Mouse (Mus musculus) testis, adult 2 months (tissue): ENCODE results near the gene Sash3. TPM values are rescaled to one million over a fixed set of nuclear protein-coding genes. Genes with fewer than 3 reads are reported as not detected.

ENCODE experiments used
- H3K27ac ChIP-seq: fragments of 200-500 bp; 2 replicates; pipeline ENCODE4 v1.5.1; 2012; ENCODE audit warnings: low read depth, low read length; ENCODE audit not compliant: control insufficient read depth, insufficient read depth
- H3K27me3 ChIP-seq: fragments of 200-500 bp; 2 replicates; pipeline ENCODE4 v1.6.1; 2012; ENCODE audit warnings: mild to moderate bottlenecking, low read length, moderate library complexity; ENCODE audit not compliant: control insufficient read depth, insufficient read depth
- H3K36me3 ChIP-seq: fragments of 200-500 bp; 2 replicates; pipeline ENCODE4 v1.6.1; 2012; ENCODE audit warnings: mild to moderate bottlenecking, low read length; ENCODE audit not compliant: control insufficient read depth, insufficient read depth
- H3K4me1 ChIP-seq: fragments of 200-500 bp; 2 replicates; pipeline ENCODE4 v1.6.1; 2012; ENCODE audit warnings: low read length; ENCODE audit not compliant: control insufficient read depth, insufficient read depth
- H3K4me3 ChIP-seq: fragments of 200-500 bp; 2 replicates; pipeline ENCODE4 v1.5.1; 2012; ENCODE audit warnings: low read depth, mild to moderate bottlenecking, low read length, moderate library complexity, mixed read lengths; ENCODE audit not compliant: control insufficient read depth
- CTCF ChIP-seq: fragments of 200-500 bp; IDR thresholded peaks from 2 replicates; pipeline ENCODE4 v1.5.1; 2012; ENCODE audit warnings: low read depth, mild to moderate bottlenecking, inconsistent platforms, low read length, moderate library complexity; ENCODE audit not compliant: control insufficient read depth, insufficient read depth, insufficient replicate concordance
- POLR2A ChIP-seq: fragments of 200-500 bp; IDR thresholded peaks from 2 replicates; pipeline ENCODE4 v1.6.1; 2012; ENCODE audit warnings: low read depth, mild to moderate bottlenecking, inconsistent platforms, low read length, moderate library complexity; ENCODE audit not compliant: control insufficient read depth
- polyA plus RNA-seq: library from polyadenylated mRNA; depleted of rRNA; stranded (reverse); fragments of >200 nt; gene quantifications from 2 replicates; pipeline ENCODE4 v1.2.3, GENCODE M21; 2012

Sash3 gene
- polyA plus RNA-seq, 1 experiment: 0.75 TPM

DNA sequence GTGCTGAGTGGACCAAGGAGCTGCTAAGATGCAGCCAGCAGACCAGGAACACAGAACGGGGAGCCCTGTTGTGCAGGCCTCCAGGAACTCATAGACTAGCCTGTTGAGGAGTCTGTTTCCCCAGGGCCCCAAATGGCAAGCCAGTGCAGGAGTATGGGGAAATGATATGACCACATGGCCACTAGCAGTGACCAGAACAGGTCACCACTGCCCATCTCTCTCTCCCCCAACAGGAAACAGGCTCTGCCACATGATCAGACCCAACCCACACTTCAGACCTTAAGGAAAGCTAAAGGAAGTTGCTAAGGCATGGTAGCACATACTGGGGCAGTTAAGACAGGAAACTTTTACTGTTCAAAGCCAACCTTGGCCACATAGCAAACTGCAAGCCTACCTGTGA lies 17.1 kb upstream of the Sash3 start:
- H3K4me1 ChIP-seq: no peaks in the 10 kb centered on the region
- H3K27me3 ChIP-seq: no peaks in the 10 kb centered on the region
- H3K36me3 ChIP-seq: no peaks in the 10 kb centered on the region
- H3K4me3 ChIP-seq: no peak overlapping the region
- no peak overlapping the region for H3K27ac ChIP-seq
- TF ChIP-seq POLR2A (no peak), CTCF (no peak)

DNA sequence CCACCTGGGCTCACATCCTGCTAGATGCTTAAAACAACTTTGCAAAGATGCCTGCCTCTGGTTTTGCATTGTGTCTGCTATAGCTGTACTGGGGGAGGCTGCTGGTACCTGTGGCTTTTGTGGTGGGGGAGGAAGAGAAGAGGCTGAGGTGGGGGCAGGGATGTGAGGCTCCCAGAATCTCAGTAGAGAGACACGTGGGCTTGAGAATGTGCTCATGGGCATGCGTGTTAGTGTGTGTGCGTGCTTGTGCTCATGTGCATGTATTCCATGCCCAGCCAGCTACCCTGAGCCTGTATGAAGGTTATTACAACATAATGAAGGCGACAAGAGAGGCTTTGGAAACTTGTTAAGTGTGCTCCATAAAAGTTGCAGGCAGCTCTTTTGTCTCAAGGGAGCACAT lies 9.3 kb upstream of the Sash3 start:
- no peaks in the 10 kb centered on the region for H3K27me3 ChIP-seq
- no peak overlapping the region for H3K4me3 ChIP-seq
- no peak overlapping the region for H3K27ac ChIP-seq
- TF ChIP-seq CTCF: no peak
- TF ChIP-seq POLR2A: no peak
- H3K36me3 ChIP-seq: no peaks in the 10 kb centered on the region
- no peaks in the 10 kb centered on the region; the same call in 1 of the 2 replicates for H3K4me1 ChIP-seq

- Histone ChIP-seq H3K27ac (no peak overlapping the region), H3K4me1 (no peaks in the 10 kb centered on the region; the same call in 1 of the 2 replicates), H3K36me3 (no peaks in the 10 kb centered on the region), H3K27me3 (no peaks in the 10 kb centered on the region), H3K4me3 (no peak overlapping the region)
- TF ChIP-seq POLR2A (no peak), CTCF (no peak)
Measured at GRCm38 (mm10) chrX:48138011-48138410, 8.2 kb upstream of the Sash3 start.

- H3K27me3 ChIP-seq: no peaks in the 10 kb centered on the region
- no peak for TF ChIP-seq POLR2A
- no peak for TF ChIP-seq CTCF
- H3K4me3 ChIP-seq: no peak overlapping the region
- no peaks in the 10 kb centered on the region for H3K36me3 ChIP-seq
- peaks cover 2% of the 10 kb centered on the region for H3K4me1 ChIP-seq
- no peak overlapping the region for H3K27ac ChIP-seq
Measured at GRCm38 (mm10) chrX:48138539-48139275, 7.5 kb upstream of the Sash3 start.

- Histone ChIP-seq H3K36me3 (no peaks in the 10 kb centered on the region), H3K4me1 (peaks cover 2% of the 10 kb centered on the region), H3K27me3 (no peaks in the 10 kb centered on the region), H3K27ac (no peak overlapping the region), H3K4me3 (no peak overlapping the region)
- TF ChIP-seq CTCF (no peak), POLR2A (no peak)
Measured at GRCm38 (mm10) chrX:48139368-48140285, 6.6 kb upstream of the Sash3 start.

DNA sequence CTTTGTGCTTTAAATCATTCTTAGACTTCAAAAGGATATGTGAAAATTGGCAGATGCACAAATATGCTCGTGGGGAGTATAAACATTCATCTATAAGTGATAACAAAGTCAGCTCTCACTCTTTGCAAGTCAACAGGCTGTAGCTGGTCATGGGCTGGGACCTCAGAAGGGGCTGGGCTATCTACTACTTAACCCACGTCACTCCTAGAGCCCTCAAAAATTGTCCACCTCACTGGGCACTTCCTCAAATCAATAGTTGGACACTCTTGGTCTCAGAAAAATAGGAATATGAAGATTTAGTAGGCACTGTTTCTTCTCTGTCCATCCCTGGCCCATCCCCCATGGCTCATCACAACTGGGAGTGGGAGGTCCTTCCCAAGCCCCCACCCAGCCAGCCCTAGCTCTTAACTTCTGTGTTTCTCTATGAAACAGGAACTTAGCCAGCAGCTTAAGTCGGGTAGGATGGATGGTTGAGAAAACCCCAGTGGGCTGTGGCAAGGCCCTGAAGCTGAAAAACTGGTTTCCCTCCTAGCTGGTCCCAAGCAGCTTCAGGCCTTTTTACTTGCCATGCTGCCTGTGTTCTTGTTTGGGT lies 5.9 kb upstream of the Sash3 start:
- Histone ChIP-seq H3K36me3 (no peaks in the 10 kb centered on the region), H3K4me1 (peaks cover 2% of the 10 kb centered on the region), H3K27me3 (no peaks in the 10 kb centered on the region), H3K27ac (no peak overlapping the region), H3K4me3 (no peak overlapping the region)
- TF ChIP-seq CTCF (no peak), POLR2A (no peak)

- TF ChIP-seq POLR2A: no peak
- no peak for TF ChIP-seq CTCF
- no peaks in the 10 kb centered on the region for H3K27me3 ChIP-seq
- H3K27ac ChIP-seq: no peak overlapping the region
- H3K36me3 ChIP-seq: no peaks in the 10 kb centered on the region
- H3K4me3 ChIP-seq: no peak overlapping the region
- peaks cover 2% of the 10 kb centered on the region for H3K4me1 ChIP-seq
Measured at GRCm38 (mm10) chrX:48141481-48141880, 4.8 kb upstream of the Sash3 start.
